Mouse (Mus musculus) testis, postnatal 14 days (tissue): ENCODE data around the gene Gm9125.
"Not testable (repeated sequence)": the region's sequence is repeated elsewhere in the genome, so short reads cannot be mapped to it uniquely, and the experiment has no call there.

Experiments
- DNase-seq: peaks from one replicate; pipeline ENCODE4 v3.0.0; 2021; ENCODE audit warnings: low spot score

Gm9125 gene

DNA sequence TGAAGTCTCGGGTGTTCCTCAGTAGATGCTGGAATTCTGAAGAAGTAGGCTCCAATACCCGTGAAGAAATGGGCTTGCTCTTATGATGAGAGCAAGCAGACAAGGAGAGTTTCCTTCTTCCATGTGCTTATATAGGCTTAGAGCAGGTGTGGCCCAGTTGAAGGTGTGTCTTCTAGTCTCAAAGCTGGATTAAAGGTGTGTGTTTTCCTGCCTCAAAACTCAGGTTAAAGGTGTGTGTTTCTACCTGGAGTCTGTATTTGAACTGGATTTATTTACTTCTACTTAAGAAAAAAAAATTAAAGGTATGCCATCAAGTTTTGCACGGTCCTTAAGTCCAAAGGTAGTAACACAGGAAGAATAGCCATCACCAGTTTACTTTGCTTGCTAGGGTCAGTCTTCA, at the start of gene Gm9125:
Gene Gm9125 (minus strand): TSS at position 101 of the 400 bp plus-strand sequence.
- not testable (repeated sequence) for DNase-seq

DNA sequence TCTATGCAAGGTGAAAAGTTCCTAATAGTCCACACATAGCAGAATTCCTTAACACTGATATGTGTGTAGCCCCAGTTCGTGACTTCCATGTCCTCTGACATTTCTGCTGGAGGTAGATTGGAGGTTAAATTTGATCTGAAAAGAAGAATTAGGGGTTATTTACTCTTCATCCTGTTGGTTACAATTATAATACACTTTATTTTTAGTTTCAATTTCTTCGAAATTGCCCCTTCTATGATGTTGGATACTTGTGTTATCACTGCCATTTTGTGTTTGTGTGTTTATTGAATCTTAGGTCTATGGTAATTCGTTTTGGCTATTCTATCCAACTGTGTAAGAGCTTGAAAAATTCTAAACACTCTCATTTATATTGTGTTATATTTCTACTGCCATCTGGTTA, 17.9 kb upstream of the Gm9125 start, which contains the start of gene Gm10697:
Gene Gm10697 (minus strand): TSS at position 101 of the 400 bp plus-strand sequence.
- not testable (repeated sequence) for DNase-seq

DNA sequence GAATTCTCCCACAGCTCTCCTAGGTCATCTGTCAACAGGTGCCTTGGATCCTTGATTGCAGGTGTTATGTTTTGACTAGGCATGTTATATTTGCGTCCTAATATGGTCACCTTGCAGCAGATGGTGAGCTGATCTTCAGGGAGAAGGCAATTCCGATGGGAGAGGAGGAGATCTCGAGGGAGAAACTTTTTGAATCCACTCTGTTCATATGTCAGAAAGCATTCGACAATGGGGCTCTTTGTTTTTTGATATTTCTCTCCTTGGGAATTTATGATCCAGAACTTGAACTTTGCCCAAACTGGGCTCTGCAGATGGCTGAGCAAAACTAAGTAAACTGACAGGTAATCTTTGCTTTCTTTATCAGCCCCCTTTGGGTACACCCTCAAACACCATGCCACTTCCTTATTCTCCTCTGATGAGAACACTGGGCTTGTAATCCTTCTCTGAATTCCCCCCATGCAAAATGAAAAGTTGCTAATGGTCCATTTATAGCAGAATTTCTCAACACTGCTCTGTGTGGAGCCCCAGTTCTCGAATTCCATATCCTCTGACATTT, 5.0 kb downstream of the Gm9125 start:
- DNase-seq, result not testable (repeated sequence)

DNA sequence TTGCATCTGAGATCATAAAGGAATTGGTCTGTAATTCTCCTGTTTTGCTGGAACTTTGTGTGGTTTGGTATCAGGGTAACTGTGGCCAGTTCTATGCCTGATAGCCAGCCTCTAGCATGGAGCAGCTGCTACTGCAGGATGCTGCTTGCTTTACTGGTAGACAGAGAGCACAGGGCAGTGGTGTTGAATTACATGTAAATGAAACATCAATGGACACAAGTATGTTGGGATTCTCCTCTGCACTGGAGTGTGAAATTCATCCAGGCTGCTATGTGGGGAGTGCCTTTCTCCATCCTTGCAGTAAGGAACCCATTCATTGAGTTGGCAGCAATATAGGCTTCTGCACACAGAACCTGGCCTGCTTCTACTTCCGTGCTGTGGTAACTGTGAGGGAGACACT, 16.4 kb downstream of the Gm9125 start:
- not testable (repeated sequence) for DNase-seq

DNA sequence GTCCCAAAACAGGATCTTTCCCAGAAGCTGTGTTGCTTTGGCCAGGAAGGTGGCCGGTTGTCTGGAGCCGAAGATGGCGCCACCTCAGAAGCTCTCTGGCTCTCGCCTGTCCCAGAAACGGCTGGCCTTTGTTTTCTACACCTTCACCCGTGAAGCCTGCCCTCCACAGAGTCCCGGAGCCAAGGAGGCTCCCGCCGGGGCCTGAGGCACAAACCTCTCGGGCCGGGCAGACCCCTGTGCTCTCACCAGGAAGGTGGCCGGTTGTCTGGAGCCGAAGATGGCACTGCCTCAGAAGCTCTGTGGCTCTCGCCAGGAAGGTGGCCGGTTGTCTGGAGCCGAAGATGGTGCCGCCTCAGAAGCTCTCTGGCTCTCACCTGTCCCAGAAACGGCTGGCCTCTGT, 20.3 kb downstream of the Gm9125 start:
- not testable (repeated sequence) for DNase-seq
